Mouse (Mus musculus): ENCODE data around the gene Spaca3. TPM values are rescaled to one million over a fixed set of nuclear protein-coding genes. Genes with fewer than 3 reads are reported as not detected.

The Spaca3 gene
- polyA plus RNA-seq (2014; fragmentation: Illumina TruSeq; extraction: RNeasy Lipid Tissue Mini Kit (QIAGEN cat#74804); ENCODE audit: low read depth, low replicate concordance): not detected

GRCm38 (mm10) chr11:80858065-80858464, at the start of gene Spaca3:
TSS of gene Spaca3 (plus strand) at chr11:80858365.

GRCm38 (mm10) chr11:80809993-80810821, 48.0 kb upstream of the Spaca3 start, which contains the start of gene Tmem98:
TSS of gene Tmem98 (plus strand) at chr11:80810175.

Other genes starting within 250 kb of the Spaca3 start
- 8.0 TPM for gene Myo1d, start 78.3 kb upstream of the Spaca3 start, polyA plus RNA-seq (2014; fragmentation: Illumina TruSeq; extraction: RNeasy Lipid Tissue Mini Kit (QIAGEN cat#74804); ENCODE audit: low read depth, low replicate concordance)
- 21.1 TPM for gene Tmem98, start 48.2 kb upstream of the Spaca3 start, polyA plus RNA-seq (2014; fragmentation: Illumina TruSeq; extraction: RNeasy Lipid Tissue Mini Kit (QIAGEN cat#74804); ENCODE audit: low read depth, low replicate concordance)